Mouse (Mus musculus): Measurements from ENCODE around the gene Umps. TPM values are rescaled to one million over a fixed set of nuclear protein-coding genes. Genes with fewer than 3 reads are reported as not detected.
A peak's percentile ranks its signal among the peaks of the same experiment; 100 is the strongest.

Gene Umps
- polyA plus RNA-seq, 1 experiment from 2014 or later = 91.0 TPM

DNA sequence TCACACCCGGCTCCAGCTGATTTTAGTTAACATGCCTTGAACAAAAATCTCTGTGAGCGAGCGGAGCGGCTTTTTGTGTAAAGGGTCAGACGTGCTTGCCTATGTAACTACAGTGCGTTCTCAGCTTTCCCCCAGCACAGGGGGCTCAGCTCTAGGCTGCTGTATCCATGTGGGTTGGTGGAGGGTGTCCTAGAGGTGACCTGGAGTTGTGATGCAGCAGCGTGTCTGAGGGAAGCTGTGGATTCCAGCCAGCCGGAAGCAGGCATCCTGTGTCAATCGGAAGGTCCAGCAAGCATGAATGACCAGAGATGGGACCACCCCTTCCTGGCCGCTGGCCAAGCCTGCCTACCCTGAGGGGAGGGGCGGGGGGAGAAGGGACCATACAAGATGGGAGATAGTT lies 24.5 kb downstream of the Umps start:
- peaks cover 11% of the 10 kb centered on the region; the same call in 1 of the 2 replicates for H3K4me1 ChIP-seq (ENCODE audit: control insufficient read depth, insufficient read depth, low read length)
- H3K9me3 ChIP-seq (replicated peaks; ENCODE audit: control insufficient read depth, low read length) = no peaks in the 10 kb centered on the region
- ATAC-seq (replicated peaks; ENCODE audit: insufficient number of reproducible peaks, low FRiP score, low TSS enrichment, low read depth) (peak; percentile 40; the same call in 1 of the 2 replicates), DNase-seq (ENCODE audit: low spot score) (peak; percentile 75)
- no peak overlapping the region for H3K4me2 ChIP-seq (ENCODE audit: low read depth, low read length)
- H3K36me3 ChIP-seq (replicated peaks; ENCODE audit: control insufficient read depth, insufficient read depth, low read depth, low read length) = no peaks in the 10 kb centered on the region
- 29% methylated on average over 11 of the region's 11 CpGs for WGBS
- no peak overlapping the region for H3K4me3 ChIP-seq (ENCODE audit: low read depth, low read length)
- peak overlapping the region; percentile 17; the same call in 1 of the 2 replicates for H3K27ac ChIP-seq (replicated peaks; ENCODE audit: low read depth, low read length)
- no peak overlapping the region for H3K9ac ChIP-seq (replicated peaks; ENCODE audit: low read length)
- H3K27me3 ChIP-seq (ENCODE audit: control insufficient read depth, insufficient read depth, low read length) = no peaks in the 10 kb centered on the region

GRCm38 (mm10) chr16:33941271-33941781 lies 25.5 kb downstream of the Umps start:
- no peak overlapping the region; the same call in 1 of the 2 replicates for H3K9ac ChIP-seq (replicated peaks; ENCODE audit: low read length)
- H3K4me1 ChIP-seq (ENCODE audit: control insufficient read depth, insufficient read depth, low read length) = peaks cover 11% of the 10 kb centered on the region; the same call in 1 of the 2 replicates
- H3K27ac ChIP-seq (replicated peaks; ENCODE audit: low read depth, low read length) = peak overlapping the region; percentile 17; the same call in 1 of the 2 replicates
- H3K9me3 ChIP-seq (replicated peaks; ENCODE audit: control insufficient read depth, low read length) = no peaks in the 10 kb centered on the region
- WGBS = 38% methylated on average over 11 of the region's 11 CpGs
- peak; percentile 38 for DNase-seq (ENCODE audit: low spot score)
- ATAC-seq (replicated peaks; ENCODE audit: insufficient number of reproducible peaks, low FRiP score, low TSS enrichment, low read depth) = no peak
- H3K4me3 ChIP-seq (ENCODE audit: low read depth, low read length) = no peak overlapping the region
- H3K27me3 ChIP-seq (ENCODE audit: control insufficient read depth, insufficient read depth, low read length) = no peaks in the 10 kb centered on the region
- H3K4me2 ChIP-seq (ENCODE audit: low read depth, low read length) = no peak overlapping the region
- no peaks in the 10 kb centered on the region for H3K36me3 ChIP-seq (replicated peaks; ENCODE audit: control insufficient read depth, insufficient read depth, low read depth, low read length)

- ATAC-seq (replicated peaks; ENCODE audit: insufficient number of reproducible peaks, low FRiP score, low TSS enrichment, low read depth) (no peak), DNase-seq (ENCODE audit: low spot score) (no peak)
- H3K27ac ChIP-seq (replicated peaks; ENCODE audit: low read depth, low read length) = no peak overlapping the region
- peaks cover 10% of the 10 kb centered on the region; the same call in 1 of the 2 replicates for H3K4me1 ChIP-seq (ENCODE audit: control insufficient read depth, insufficient read depth, low read length)
- H3K9me3 ChIP-seq (replicated peaks; ENCODE audit: control insufficient read depth, low read length) = no peaks in the 10 kb centered on the region
- no peaks in the 10 kb centered on the region for H3K36me3 ChIP-seq (replicated peaks; ENCODE audit: control insufficient read depth, insufficient read depth, low read depth, low read length)
- H3K9ac ChIP-seq (replicated peaks; ENCODE audit: low read length) = no peak overlapping the region
- 71% methylated on average over 5 of the region's 5 CpGs for WGBS
- no peak overlapping the region for H3K4me2 ChIP-seq (ENCODE audit: low read depth, low read length)
- no peak overlapping the region for H3K4me3 ChIP-seq (ENCODE audit: low read depth, low read length)
- H3K27me3 ChIP-seq (ENCODE audit: control insufficient read depth, insufficient read depth, low read length) = no peaks in the 10 kb centered on the region
Measured at GRCm38 (mm10) chr16:33940095-33940494, 26.7 kb downstream of the Umps start.

DNA sequence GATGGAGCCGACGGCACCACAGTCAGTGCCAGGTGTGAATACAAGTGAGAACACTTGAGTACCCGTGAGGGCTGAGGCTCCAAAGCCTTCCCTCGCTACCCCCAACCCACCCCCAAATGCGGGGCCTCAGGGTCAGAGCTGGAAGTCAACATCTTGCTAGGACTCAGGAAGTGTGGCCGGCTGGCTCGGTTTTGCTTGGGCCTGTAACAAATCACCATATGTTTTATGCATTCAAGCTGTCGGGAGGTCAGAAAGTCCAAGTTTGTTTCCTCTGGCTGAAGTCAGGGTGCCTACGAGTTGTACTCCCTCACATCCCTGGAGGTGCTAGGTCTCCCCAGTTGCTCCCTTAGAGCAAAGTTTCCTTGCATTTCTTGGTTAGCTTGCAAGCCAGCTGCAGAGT lies 27.2 kb downstream of the Umps start:
- ATAC-seq (replicated peaks; ENCODE audit: insufficient number of reproducible peaks, low FRiP score, low TSS enrichment, low read depth) (no peak), DNase-seq (ENCODE audit: low spot score) (peak; percentile 51)
- no peaks in the 10 kb centered on the region for H3K27me3 ChIP-seq (ENCODE audit: control insufficient read depth, insufficient read depth, low read length)
- H3K9ac ChIP-seq (replicated peaks; ENCODE audit: low read length) = no peak overlapping the region
- no peak overlapping the region for H3K4me2 ChIP-seq (ENCODE audit: low read depth, low read length)
- H3K4me3 ChIP-seq (ENCODE audit: low read depth, low read length) = no peak overlapping the region
- H3K4me1 ChIP-seq (ENCODE audit: control insufficient read depth, insufficient read depth, low read length) = peaks cover 6% of the 10 kb centered on the region; the same call in 1 of the 2 replicates
- no peak overlapping the region for H3K27ac ChIP-seq (replicated peaks; ENCODE audit: low read depth, low read length)
- no peaks in the 10 kb centered on the region for H3K9me3 ChIP-seq (replicated peaks; ENCODE audit: control insufficient read depth, low read length)
- 32% methylated on average over 9 of the region's 9 CpGs for WGBS
- no peaks in the 10 kb centered on the region for H3K36me3 ChIP-seq (replicated peaks; ENCODE audit: control insufficient read depth, insufficient read depth, low read depth, low read length)

DNA sequence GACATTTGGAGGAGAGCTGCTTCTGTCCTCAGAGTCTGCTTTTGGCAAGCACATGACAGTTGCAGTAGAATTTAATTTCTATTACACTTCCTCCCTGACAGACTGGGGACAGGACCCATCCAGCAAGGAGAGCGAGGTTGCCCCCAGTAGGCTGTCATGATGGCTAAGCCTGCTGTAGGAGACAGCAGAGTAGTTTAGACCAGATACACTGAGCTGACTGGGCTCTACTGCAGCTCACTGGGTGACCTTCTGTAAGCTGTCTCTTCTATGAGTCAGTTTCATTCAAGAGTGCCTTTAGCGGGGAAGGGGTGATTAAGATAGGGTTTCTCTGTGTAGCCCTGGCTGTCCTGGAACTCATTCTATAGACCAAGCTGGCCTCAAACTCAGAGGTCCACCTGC lies 27.7 kb downstream of the Umps start:
- ATAC-seq (replicated peaks; ENCODE audit: insufficient number of reproducible peaks, low FRiP score, low TSS enrichment, low read depth) (no peak), DNase-seq (ENCODE audit: low spot score) (no peak)
- no peak overlapping the region for H3K27ac ChIP-seq (replicated peaks; ENCODE audit: low read depth, low read length)

GRCm38 (mm10) chr16:33938311-33939132 lies 28.3 kb downstream of the Umps start:
- Histone ChIP-seq H3K27ac (replicated peaks; ENCODE audit: low read depth, low read length) (no peak overlapping the region), H3K4me3 (ENCODE audit: low read depth, low read length) (no peak overlapping the region), H3K4me2 (ENCODE audit: low read depth, low read length) (no peak overlapping the region), H3K27me3 (ENCODE audit: control insufficient read depth, insufficient read depth, low read length) (no peaks in the 10 kb centered on the region), H3K9ac (replicated peaks; ENCODE audit: low read length) (no peak overlapping the region), H3K9me3 (replicated peaks; ENCODE audit: control insufficient read depth, low read length) (no peaks in the 10 kb centered on the region), H3K4me1 (ENCODE audit: control insufficient read depth, insufficient read depth, low read length) (peaks cover 6% of the 10 kb centered on the region; the same call in 1 of the 2 replicates), H3K36me3 (replicated peaks; ENCODE audit: control insufficient read depth, insufficient read depth, low read depth, low read length) (no peaks in the 10 kb centered on the region)
- 56% methylated on average over 12 of the region's 12 CpGs for WGBS
- no peak for ATAC-seq (replicated peaks; ENCODE audit: insufficient number of reproducible peaks, low FRiP score, low TSS enrichment, low read depth)
- no peak for DNase-seq (ENCODE audit: low spot score)

More for the DNA sequence above, 27.7 kb downstream of the Umps start:
- Histone ChIP-seq H3K4me2 (ENCODE audit: low read depth, low read length) (no peak overlapping the region), H3K9ac (replicated peaks; ENCODE audit: low read length) (no peak overlapping the region), H3K9me3 (replicated peaks; ENCODE audit: control insufficient read depth, low read length) (no peaks in the 10 kb centered on the region), H3K27me3 (ENCODE audit: control insufficient read depth, insufficient read depth, low read length) (no peaks in the 10 kb centered on the region), H3K36me3 (replicated peaks; ENCODE audit: control insufficient read depth, insufficient read depth, low read depth, low read length) (no peaks in the 10 kb centered on the region), H3K4me3 (ENCODE audit: low read depth, low read length) (no peak overlapping the region), H3K4me1 (ENCODE audit: control insufficient read depth, insufficient read depth, low read length) (peaks cover 6% of the 10 kb centered on the region; the same call in 1 of the 2 replicates)
- WGBS = 63% methylated on average over 2 of the region's 2 CpGs

- DNase-seq (ENCODE audit: low spot score) = no peak
- Histone ChIP-seq H3K27me3 (ENCODE audit: control insufficient read depth, insufficient read depth, low read length) (no peaks in the 10 kb centered on the region), H3K4me1 (ENCODE audit: control insufficient read depth, insufficient read depth, low read length) (peaks cover 6% of the 10 kb centered on the region; the same call in 1 of the 2 replicates), H3K9ac (replicated peaks; ENCODE audit: low read length) (no peak overlapping the region), H3K4me2 (ENCODE audit: low read depth, low read length) (no peak overlapping the region), H3K27ac (replicated peaks; ENCODE audit: low read depth, low read length) (no peak overlapping the region), H3K4me3 (ENCODE audit: low read depth, low read length) (no peak overlapping the region), H3K9me3 (replicated peaks; ENCODE audit: control insufficient read depth, low read length) (no peaks in the 10 kb centered on the region), H3K36me3 (replicated peaks; ENCODE audit: control insufficient read depth, insufficient read depth, low read depth, low read length) (no peaks in the 10 kb centered on the region)
- 84% methylated on average over 8 of the region's 8 CpGs for WGBS
- ATAC-seq (replicated peaks; ENCODE audit: insufficient number of reproducible peaks, low FRiP score, low TSS enrichment, low read depth) = no peak
Measured at GRCm38 (mm10) chr16:33937567-33937966, 29.3 kb downstream of the Umps start.

DNA sequence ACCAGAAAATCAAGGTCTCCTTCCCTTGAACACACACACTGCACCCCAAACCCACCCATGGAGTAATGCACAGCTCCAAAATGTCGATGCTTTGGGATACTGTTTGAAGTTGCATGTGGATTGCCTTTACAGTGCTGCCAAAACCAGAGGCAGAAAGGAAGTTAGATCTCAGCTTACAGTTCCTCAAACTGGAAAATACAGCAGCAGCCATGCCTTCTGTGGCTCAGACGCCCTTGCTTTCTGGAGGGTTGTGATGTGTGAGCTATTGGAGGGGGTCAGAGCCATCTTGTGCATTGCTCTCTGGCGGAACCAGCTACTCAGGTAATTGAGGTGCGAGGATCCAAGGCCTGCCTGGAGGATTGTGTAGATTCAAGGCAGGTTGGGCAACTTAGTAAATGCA lies 30.0 kb downstream of the Umps start:
- no peaks in the 10 kb centered on the region for H3K9me3 ChIP-seq (replicated peaks; ENCODE audit: control insufficient read depth, low read length)
- 84% methylated on average over 4 of the region's 4 CpGs for WGBS
- H3K4me3 ChIP-seq (ENCODE audit: low read depth, low read length) = no peak overlapping the region
- H3K4me2 ChIP-seq (ENCODE audit: low read depth, low read length) = no peak overlapping the region
- no peak overlapping the region for H3K9ac ChIP-seq (replicated peaks; ENCODE audit: low read length)
- H3K36me3 ChIP-seq (replicated peaks; ENCODE audit: control insufficient read depth, insufficient read depth, low read depth, low read length) = no peaks in the 10 kb centered on the region
- ATAC-seq (replicated peaks; ENCODE audit: insufficient number of reproducible peaks, low FRiP score, low TSS enrichment, low read depth) (no peak), DNase-seq (ENCODE audit: low spot score) (no peak)
- H3K27me3 ChIP-seq (ENCODE audit: control insufficient read depth, insufficient read depth, low read length) = no peaks in the 10 kb centered on the region
- no peak overlapping the region for H3K27ac ChIP-seq (replicated peaks; ENCODE audit: low read depth, low read length)
- peaks cover 4% of the 10 kb centered on the region; the same call in 1 of the 2 replicates for H3K4me1 ChIP-seq (ENCODE audit: control insufficient read depth, insufficient read depth, low read length)

All from embryonic facial prominence, embryonic 11.5 days (tissue).